Mouse (Mus musculus) kidney, embryonic 16.5 days (tissue): ENCODE data around the gene Dennd1a. TPM values are rescaled to one million over a fixed set of nuclear protein-coding genes. Genes with fewer than 3 reads are reported as not detected.

Experiments
- ATAC-seq: fragments of 200-750 bp; cut with Nextera tagmentation; 2 replicates; pipeline ENCODE4 v1.8.0; 2017; ENCODE audit warnings: moderate TSS enrichment; ENCODE audit not compliant: low FRiP score, low TSS enrichment
- H3K27ac ChIP-seq: fragments of 300-500 bp; sonication (generic); 2 replicates; pipeline ENCODE4 v1.5.1; 2014; ENCODE audit warnings: low read length
- H3K27me3 ChIP-seq: fragments of 300-500 bp; sonication (generic); 2 replicates; pipeline ENCODE4 v1.6.1; 2014; ENCODE audit warnings: low read length, control low read depth, mixed read lengths; ENCODE audit not compliant: insufficient read depth
- H3K36me3 ChIP-seq: fragments of 300-500 bp; sonication (generic); 2 replicates; pipeline ENCODE4 v1.6.1; 2014; ENCODE audit warnings: low read length, control low read depth, mixed read lengths; ENCODE audit not compliant: insufficient read depth
- H3K4me1 ChIP-seq: fragments of 300-500 bp; sonication (generic); 2 replicates; pipeline ENCODE4 v1.6.1; 2014; ENCODE audit warnings: low read length, control low read depth, mixed read lengths; ENCODE audit not compliant: insufficient read depth
- H3K4me2 ChIP-seq: fragments of 300-500 bp; sonication (generic); replicated peaks from 2 replicates; pipeline ENCODE4 v1.6.1; 2014; ENCODE audit warnings: low read depth, low read length
- H3K4me3 ChIP-seq: fragments of 300-500 bp; sonication (generic); 2 replicates; pipeline ENCODE4 v1.5.1; 2014; ENCODE audit warnings: mild to moderate bottlenecking, low read length
- H3K9ac ChIP-seq: fragments of 300-500 bp; sonication (generic); replicated peaks from 2 replicates; pipeline ENCODE4 v1.6.1; 2014; ENCODE audit warnings: low read length
- H3K9me3 ChIP-seq: fragments of 300-500 bp; sonication (generic); 2 replicates; pipeline ENCODE4 v1.6.1; 2016; ENCODE audit warnings: low read length, control low read depth
- WGBS: fragments of 180-500 bp; shearing (Covaris S2); extraction: QIAGEN DNeasy Blood & Tissue Kit; methylation state at CpG from one replicate; pipeline ENCODE4 v1.1.7; 2014; 5-methylcytosine and 5-hydroxymethylcytosine counted together
- polyA plus RNA-seq: library from polyadenylated mRNA; unstranded; fragments of >200 nt; fragmentation: Nextera tagmentation; extraction: Ambion mirVana; gene quantifications from 2 replicates; pipeline ENCODE4 v1.2.1, GENCODE M21; 2015

The Dennd1a gene
- polyA plus RNA-seq, 1 experiment from 2014 or later: 14.3 TPM

GRCm38 (mm10) chr2:38207752-38208151, 79.4 kb downstream of the Dennd1a start:
- Histone ChIP-seq H3K4me2 (no peak overlapping the region), H3K27me3 (no peaks in the 10 kb centered on the region), H3K9ac (no peak overlapping the region), H3K4me1 (no peaks in the 10 kb centered on the region), H3K27ac (no peak overlapping the region), H3K36me3 (no peaks in the 10 kb centered on the region), H3K4me3 (no peak overlapping the region), H3K9me3 (peaks cover 5% of the 10 kb centered on the region)
- no peak for ATAC-seq
- WGBS: 89% methylated on average over 1 of the region's 1 CpGs

GRCm38 (mm10) chr2:38205281-38205680, 81.9 kb downstream of the Dennd1a start:
- no peaks in the 10 kb centered on the region for H3K4me1 ChIP-seq
- no peaks in the 10 kb centered on the region for H3K27me3 ChIP-seq
- no peak overlapping the region for H3K4me2 ChIP-seq
- H3K36me3 ChIP-seq: no peaks in the 10 kb centered on the region
- H3K9me3 ChIP-seq: peaks cover 5% of the 10 kb centered on the region
- no peak for ATAC-seq
- 65% methylated on average over 5 of the region's 5 CpGs for whole genome bisulfite sequencing
- no peak overlapping the region for H3K27ac ChIP-seq
- no peak overlapping the region for H3K4me3 ChIP-seq
- no peak overlapping the region for H3K9ac ChIP-seq

GRCm38 (mm10) chr2:38204696-38205095, 82.5 kb downstream of the Dennd1a start:
- no peaks in the 10 kb centered on the region for H3K36me3 ChIP-seq
- ATAC-seq: no peak
- 58% methylated on average over 2 of the region's 2 CpGs for WGBS

GRCm38 (mm10) chr2:38198072-38198471, 89.1 kb downstream of the Dennd1a start:
- Histone ChIP-seq H3K4me2 (no peak overlapping the region), H3K27me3 (no peaks in the 10 kb centered on the region), H3K9me3 (no peaks in the 10 kb centered on the region), H3K27ac (no peak overlapping the region), H3K9ac (no peak overlapping the region), H3K36me3 (no peaks in the 10 kb centered on the region), H3K4me1 (peaks cover 13% of the 10 kb centered on the region), H3K4me3 (no peak overlapping the region)
- 92% methylated on average over 1 of the region's 1 CpGs for WGBS
- no peak for ATAC-seq

More at GRCm38 (mm10) chr2:38204696-38205095, 82.5 kb downstream of the Dennd1a start:
- no peak overlapping the region for H3K4me3 ChIP-seq
- H3K9me3 ChIP-seq: peaks cover 3% of the 10 kb centered on the region
- H3K9ac ChIP-seq: no peak overlapping the region
- no peaks in the 10 kb centered on the region for H3K4me1 ChIP-seq
- H3K27me3 ChIP-seq: no peaks in the 10 kb centered on the region
- H3K27ac ChIP-seq: no peak overlapping the region
- no peak overlapping the region for H3K4me2 ChIP-seq

GRCm38 (mm10) chr2:38196199-38197060, 90.8 kb downstream of the Dennd1a start:
- H3K9ac ChIP-seq: no peak overlapping the region
- no peak for ATAC-seq
- WGBS: 44% methylated on average over 9 of the region's 9 CpGs
- no peak overlapping the region for H3K4me3 ChIP-seq
- peak overlapping the region; percentile 36; the same call in 1 of the 2 replicates for H3K27ac ChIP-seq
- H3K36me3 ChIP-seq: no peaks in the 10 kb centered on the region
- H3K9me3 ChIP-seq: no peaks in the 10 kb centered on the region
- H3K4me1 ChIP-seq: peaks cover 13% of the 10 kb centered on the region
- H3K27me3 ChIP-seq: no peaks in the 10 kb centered on the region
- peak overlapping the region; percentile 31 for H3K4me2 ChIP-seq

GRCm38 (mm10) chr2:38192007-38192406, 95.2 kb downstream of the Dennd1a start:
- Histone ChIP-seq H3K36me3 (no peaks in the 10 kb centered on the region), H3K4me3 (no peak overlapping the region), H3K9me3 (no peaks in the 10 kb centered on the region), H3K4me2 (no peak overlapping the region), H3K27ac (no peak overlapping the region), H3K27me3 (no peaks in the 10 kb centered on the region), H3K9ac (no peak overlapping the region), H3K4me1 (peaks cover 10% of the 10 kb centered on the region)
- ATAC-seq: no peak
- 97% methylated on average over 1 of the region's 1 CpGs for WGBS

- no peak overlapping the region for H3K9ac ChIP-seq
- ATAC-seq: no peak
- no peak overlapping the region for H3K4me2 ChIP-seq
- H3K9me3 ChIP-seq: no peaks in the 10 kb centered on the region
- H3K4me1 ChIP-seq: peaks cover 6% of the 10 kb centered on the region
- no peak overlapping the region for H3K4me3 ChIP-seq
- no peaks in the 10 kb centered on the region for H3K27me3 ChIP-seq
- H3K27ac ChIP-seq: no peak overlapping the region
- no peaks in the 10 kb centered on the region for H3K36me3 ChIP-seq
Observed at GRCm38 (mm10) chr2:38191601-38192000, 95.6 kb downstream of the Dennd1a start.

GRCm38 (mm10) chr2:38186438-38186837, 100.8 kb downstream of the Dennd1a start:
- Histone ChIP-seq H3K27ac (no peak overlapping the region), H3K9ac (no peak overlapping the region), H3K4me3 (no peak overlapping the region), H3K9me3 (no peaks in the 10 kb centered on the region), H3K36me3 (no peaks in the 10 kb centered on the region), H3K4me2 (no peak overlapping the region), H3K4me1 (no peaks in the 10 kb centered on the region), H3K27me3 (no peaks in the 10 kb centered on the region)
- ATAC-seq: no peak
- 82% methylated on average over 2 of the region's 2 CpGs for WGBS

GRCm38 (mm10) chr2:38184977-38185376, 102.2 kb downstream of the Dennd1a start:
- no peaks in the 10 kb centered on the region for H3K9me3 ChIP-seq
- H3K27ac ChIP-seq: no peak overlapping the region
- WGBS: 93% methylated on average over 3 of the region's 3 CpGs
- H3K36me3 ChIP-seq: no peaks in the 10 kb centered on the region
- no peak overlapping the region for H3K9ac ChIP-seq
- no peak overlapping the region for H3K4me3 ChIP-seq
- ATAC-seq: no peak
- no peaks in the 10 kb centered on the region for H3K27me3 ChIP-seq
- H3K4me1 ChIP-seq: no peaks in the 10 kb centered on the region
- H3K4me2 ChIP-seq: no peak overlapping the region

- Histone ChIP-seq H3K27ac (no peak overlapping the region), H3K4me2 (no peak overlapping the region), H3K9me3 (no peaks in the 10 kb centered on the region), H3K4me1 (no peaks in the 10 kb centered on the region), H3K9ac (no peak overlapping the region), H3K27me3 (no peaks in the 10 kb centered on the region), H3K4me3 (no peak overlapping the region), H3K36me3 (no peaks in the 10 kb centered on the region)
- WGBS: 79% methylated on average over 1 of the region's 1 CpGs
- no peak for ATAC-seq
Observed at GRCm38 (mm10) chr2:38183881-38184280, 103.3 kb downstream of the Dennd1a start.
